Mouse (Mus musculus) intestine, postnatal 0 days (tissue): ENCODE measurements around the gene Rpl6. TPM values are rescaled to one million over a fixed set of nuclear protein-coding genes. Genes with fewer than 3 reads are reported as not detected.

Experiments
- ATAC-seq: fragments of 200-750 bp; cut with Nextera tagmentation; 2 replicates; pipeline ENCODE4 v1.8.0; 2017; ENCODE audit warnings: mild to moderate bottlenecking, moderate TSS enrichment, moderate library complexity
- H3K27ac ChIP-seq: fragments of 300-500 bp; sonication (generic); 2 replicates; pipeline ENCODE4 v1.5.1; 2014; ENCODE audit warnings: mild to moderate bottlenecking, low read depth, low read length, moderate library complexity
- H3K27me3 ChIP-seq: fragments of 300-500 bp; sonication (generic); replicated peaks from 2 replicates; pipeline ENCODE4 v1.6.1; 2014; ENCODE audit warnings: low read length, mixed read lengths; ENCODE audit not compliant: control insufficient read depth, insufficient read depth
- H3K36me3 ChIP-seq: fragments of 300-500 bp; sonication (generic); 2 replicates; pipeline ENCODE4 v1.6.1; 2014; ENCODE audit warnings: mild to moderate bottlenecking, moderate library complexity; ENCODE audit not compliant: control insufficient read depth, insufficient read depth
- H3K4me1 ChIP-seq: fragments of 300-500 bp; sonication (generic); replicated peaks from 2 replicates; pipeline ENCODE4 v1.6.1; 2014; ENCODE audit warnings: antibody characterized with exemption, low read length, mixed read lengths; ENCODE audit not compliant: control insufficient read depth, insufficient read depth
- H3K4me2 ChIP-seq: fragments of 300-500 bp; sonication (generic); replicated peaks from 2 replicates; pipeline ENCODE4 v1.6.1; 2014; ENCODE audit warnings: low read depth, mild to moderate bottlenecking, moderate library complexity
- H3K4me3 ChIP-seq: fragments of 300-500 bp; sonication (generic); 2 replicates; pipeline ENCODE4 v1.5.1; 2014; ENCODE audit warnings: low read depth, low read length
- H3K9ac ChIP-seq: fragments of 300-500 bp; sonication (generic); 2 replicates; pipeline ENCODE4 v1.6.1; 2014; ENCODE audit warnings: mild to moderate bottlenecking, low read depth, low read length
- H3K9me3 ChIP-seq: fragments of 300-500 bp; sonication (generic); 2 replicates; pipeline ENCODE4 v1.6.1; 2016; ENCODE audit warnings: mixed run types; ENCODE audit not compliant: control insufficient read depth
- CTCF ChIP-seq: sonication (generic); IDR thresholded peaks from 2 replicates; pipeline ENCODE4 v1.5.1; 2016; ENCODE audit warnings: low read depth, mild to moderate bottlenecking, control low read depth, antibody characterized with exemption, moderate library complexity
- WGBS: fragments of 180-500 bp; shearing (Covaris S2); extraction: QIAGEN DNeasy Blood & Tissue Kit; methylation state at CpG from one replicate; pipeline ENCODE4 v1.1.7; 2014; 5-methylcytosine and 5-hydroxymethylcytosine counted together
- polyA plus RNA-seq: library from polyadenylated mRNA; unstranded; fragments of >200 nt; fragmentation: Nextera tagmentation; extraction: Ambion mirVana; gene quantifications from 2 replicates; pipeline ENCODE4 v1.2.1, GENCODE M21; 2015

Gene Rpl6
- polyA plus RNA-seq, 1 experiment from 2014 or later = 359 TPM

DNA sequence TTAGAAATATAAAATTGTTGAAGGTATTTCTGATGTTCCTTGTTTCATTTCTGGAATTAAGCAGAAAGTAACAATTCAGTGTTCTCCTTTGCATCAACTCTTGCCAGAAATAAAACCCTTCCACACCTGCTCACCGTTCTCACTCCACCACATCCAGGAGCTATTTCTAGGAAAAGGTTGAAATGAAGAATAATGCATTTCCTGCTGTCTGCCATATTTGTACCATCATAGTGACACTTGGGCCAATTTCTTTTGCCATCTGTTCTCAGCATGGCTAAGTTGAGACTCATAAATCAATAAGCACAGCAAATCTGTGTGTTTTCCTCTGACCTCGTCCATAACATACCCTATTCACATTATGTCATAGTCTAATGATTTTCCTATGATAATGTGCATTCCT is 33.9 kb downstream of the Rpl6 start:
- H3K27ac ChIP-seq = no peak overlapping the region
- no peaks in the 10 kb centered on the region for H3K4me1 ChIP-seq
- H3K36me3 ChIP-seq = no peaks in the 10 kb centered on the region
- H3K27me3 ChIP-seq = no peaks in the 10 kb centered on the region
- no peak overlapping the region for H3K9ac ChIP-seq
- H3K4me2 ChIP-seq = no peak overlapping the region
- no peak for TF ChIP-seq CTCF
- no peak for ATAC-seq
- no peak overlapping the region for H3K4me3 ChIP-seq
- no peaks in the 10 kb centered on the region for H3K9me3 ChIP-seq
- 69% methylated on average over 2 of the region's 2 CpGs for WGBS

DNA sequence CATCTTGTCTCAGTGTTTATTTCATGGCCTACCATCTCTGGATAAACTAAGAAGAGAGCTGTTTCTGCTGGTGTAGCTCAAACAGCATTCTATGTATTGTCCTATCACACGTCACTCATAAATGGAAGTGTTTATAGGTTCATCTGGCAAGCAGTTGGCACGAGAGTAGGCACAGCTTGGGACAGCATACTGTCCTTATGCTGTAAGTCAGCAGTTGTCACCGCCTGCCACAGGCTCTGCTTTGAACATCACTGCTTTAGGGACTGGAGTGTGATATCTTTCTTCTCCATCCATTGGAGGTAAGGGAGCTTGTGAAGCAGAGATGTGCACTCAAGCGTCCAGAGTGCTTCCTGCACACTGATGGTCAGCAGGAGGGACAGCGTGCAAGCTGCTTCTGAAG is 35.6 kb downstream of the Rpl6 start:
- Histone ChIP-seq H3K4me3 (no peak overlapping the region), H3K27ac (no peak overlapping the region), H3K9me3 (no peaks in the 10 kb centered on the region), H3K36me3 (no peaks in the 10 kb centered on the region), H3K4me1 (no peaks in the 10 kb centered on the region), H3K9ac (no peak overlapping the region), H3K27me3 (no peaks in the 10 kb centered on the region), H3K4me2 (no peak overlapping the region)
- ATAC-seq = no peak
- 73% methylated on average over 5 of the region's 5 CpGs for WGBS
- no peak for TF ChIP-seq CTCF

DNA sequence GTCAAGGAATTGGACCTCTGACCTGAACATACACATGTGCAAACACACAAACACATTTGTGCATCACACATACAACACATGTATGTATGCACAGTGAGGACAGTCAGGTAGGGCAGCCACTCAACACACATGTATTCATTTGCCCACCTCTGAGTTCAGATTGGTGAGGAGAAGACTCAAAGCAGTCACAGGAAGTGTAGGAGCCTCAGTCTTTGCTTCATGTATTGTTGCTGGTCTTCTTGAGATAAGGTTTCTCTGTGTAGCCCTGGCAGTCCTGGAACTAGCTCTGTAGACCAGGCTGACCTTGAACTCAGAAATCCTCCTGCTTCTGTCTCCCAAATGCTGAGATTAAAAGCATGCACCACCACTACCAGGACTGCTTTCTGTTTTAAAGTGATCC is 36.9 kb downstream of the Rpl6 start:
- Histone ChIP-seq H3K9me3 (no peaks in the 10 kb centered on the region), H3K27ac (no peak overlapping the region), H3K36me3 (no peaks in the 10 kb centered on the region), H3K9ac (no peak overlapping the region), H3K4me3 (no peak overlapping the region), H3K4me1 (no peaks in the 10 kb centered on the region), H3K4me2 (no peak overlapping the region), H3K27me3 (no peaks in the 10 kb centered on the region)
- TF ChIP-seq CTCF = no peak
- no peak for ATAC-seq

DNA sequence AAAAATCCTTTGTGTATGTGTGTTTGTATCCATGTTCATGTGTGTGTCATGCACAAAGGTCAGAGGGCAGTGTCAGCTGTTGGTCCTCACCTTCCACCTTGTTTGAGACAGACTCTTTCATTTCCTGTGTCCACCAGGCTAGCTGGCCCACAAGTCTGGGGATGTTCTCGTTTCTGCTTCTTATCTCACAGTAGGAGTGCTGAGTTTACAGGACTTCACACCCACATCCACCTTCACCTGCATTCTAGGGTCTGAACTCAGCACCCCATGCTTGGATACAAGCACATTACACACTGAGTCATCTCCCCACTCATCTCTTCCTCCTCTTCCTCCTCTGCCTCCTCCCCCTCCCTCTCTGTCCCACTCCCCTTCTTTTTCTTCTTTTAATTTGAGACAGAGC is 38.0 kb downstream of the Rpl6 start:
- ATAC-seq = no peak
- no peak overlapping the region for H3K27ac ChIP-seq

DNA sequence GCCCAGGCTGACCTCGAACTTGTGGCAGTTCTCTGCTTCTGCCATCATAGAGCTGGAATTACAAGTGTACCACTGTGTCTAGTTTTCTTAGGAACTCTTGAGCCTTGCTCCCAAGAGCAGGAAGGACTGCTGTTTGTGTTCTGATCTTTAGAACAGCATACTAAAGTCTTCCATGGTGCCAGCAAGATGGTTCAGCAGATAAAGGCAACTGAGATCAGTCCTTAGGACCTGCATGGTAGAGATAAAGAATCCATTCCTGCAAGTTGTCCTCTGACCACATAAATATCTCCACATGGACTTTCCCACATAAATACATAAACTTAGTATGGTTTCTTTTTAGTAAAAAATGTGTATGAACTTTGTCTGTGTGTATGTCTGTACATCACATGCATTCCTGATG is 38.4 kb downstream of the Rpl6 start:
- Histone ChIP-seq H3K27me3 (no peaks in the 10 kb centered on the region), H3K9ac (no peak overlapping the region), H3K4me1 (no peaks in the 10 kb centered on the region), H3K27ac (no peak overlapping the region), H3K9me3 (no peaks in the 10 kb centered on the region), H3K36me3 (no peaks in the 10 kb centered on the region), H3K4me2 (no peak overlapping the region), H3K4me3 (no peak overlapping the region)
- TF ChIP-seq CTCF = no peak
- no peak for ATAC-seq
- whole genome bisulfite sequencing = 91% methylated on average over 1 of the region's 1 CpGs

More for the DNA sequence above, 38.0 kb downstream of the Rpl6 start:
- no peak overlapping the region for H3K4me2 ChIP-seq
- H3K27me3 ChIP-seq = no peaks in the 10 kb centered on the region
- TF ChIP-seq CTCF = no peak
- H3K4me3 ChIP-seq = no peak overlapping the region
- no peaks in the 10 kb centered on the region for H3K36me3 ChIP-seq
- 13% methylated on average over 1 of the region's 1 CpGs for WGBS
- no peaks in the 10 kb centered on the region for H3K4me1 ChIP-seq
- H3K9ac ChIP-seq = no peak overlapping the region
- no peaks in the 10 kb centered on the region for H3K9me3 ChIP-seq

DNA sequence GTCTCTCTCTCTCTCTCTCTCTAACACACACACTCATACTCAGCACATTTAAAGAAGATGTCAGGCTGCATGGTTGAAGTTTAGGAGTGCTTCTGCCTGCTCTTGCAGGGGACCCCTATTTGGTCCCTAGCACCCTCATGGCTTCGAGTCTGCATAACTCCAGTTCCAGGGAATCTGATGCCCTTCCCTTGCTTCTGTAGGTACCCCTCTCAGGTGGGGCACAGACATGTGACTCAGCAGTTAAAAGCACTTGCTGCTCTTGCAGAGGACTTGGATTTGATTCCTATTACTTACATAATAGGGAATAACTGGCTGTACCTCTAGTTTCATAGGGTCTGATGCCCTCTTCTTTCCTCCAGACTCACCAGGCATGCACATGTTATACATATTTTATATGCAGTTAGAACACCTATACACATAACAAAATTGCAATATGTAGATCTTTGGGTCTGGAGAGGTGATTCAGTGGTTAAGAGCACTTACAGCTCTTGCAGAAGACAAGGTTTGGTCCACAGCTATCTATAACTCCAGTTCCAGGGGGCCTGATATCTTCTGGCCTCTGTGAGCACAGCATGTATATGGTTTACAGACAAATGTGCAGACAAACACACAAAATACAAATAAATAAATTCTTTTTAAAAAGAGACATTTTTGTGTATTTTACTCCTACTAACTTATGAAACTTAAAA is 39.5 kb downstream of the Rpl6 start:
- no peak for TF ChIP-seq CTCF
- WGBS = 84% methylated on average over 1 of the region's 1 CpGs

DNA sequence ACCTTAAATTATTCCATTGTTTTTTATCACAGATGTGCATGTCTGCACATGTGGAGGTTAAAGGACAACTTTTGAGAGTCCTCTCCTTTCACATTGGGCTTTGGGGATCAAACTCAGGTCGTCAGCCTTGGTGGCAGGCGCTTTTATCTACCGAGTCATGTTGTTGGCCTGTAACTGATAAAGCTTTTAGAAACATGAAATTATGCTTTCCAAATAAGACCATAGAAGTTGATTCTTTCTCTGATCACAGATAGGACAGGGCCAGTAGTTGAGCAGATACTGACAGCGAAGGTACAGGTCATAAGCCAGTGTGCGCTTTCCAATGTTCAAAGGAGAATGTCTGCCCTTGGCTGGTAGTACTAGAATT is 40.1 kb downstream of the Rpl6 start:
- H3K36me3 ChIP-seq = no peaks in the 10 kb centered on the region
- H3K4me3 ChIP-seq = no peak overlapping the region
- 78% methylated on average over 5 of the region's 5 CpGs for WGBS
- H3K27ac ChIP-seq = no peak overlapping the region
- no peak for TF ChIP-seq CTCF
- H3K4me1 ChIP-seq = no peaks in the 10 kb centered on the region
- no peaks in the 10 kb centered on the region for H3K27me3 ChIP-seq
- H3K9me3 ChIP-seq = no peaks in the 10 kb centered on the region
- no peak for ATAC-seq
- H3K9ac ChIP-seq = no peak overlapping the region
- H3K4me2 ChIP-seq = no peak overlapping the region

More for the DNA sequence above, 39.5 kb downstream of the Rpl6 start:
- Histone ChIP-seq H3K4me1 (no peaks in the 10 kb centered on the region), H3K27ac (no peak overlapping the region), H3K27me3 (no peaks in the 10 kb centered on the region), H3K9ac (no peak overlapping the region), H3K4me2 (no peak overlapping the region), H3K9me3 (no peaks in the 10 kb centered on the region), H3K4me3 (no peak overlapping the region), H3K36me3 (no peaks in the 10 kb centered on the region)
- no peak for ATAC-seq
